Comparison of ENCODE assay signal across 14 mouse cellular contexts in genomic region chr8:127317914-127318313, GRCm38 (mm10).
"Had no signal": no experiment of that assay in that cellular context is flagged by ENCODE, and none has a peak within 500 bp of the region (broad histone marks: within the 10 kb centered on the region; RNA-seq: fewer than 3 reads in every experiment).

No protein-coding gene starts in this region.

- H3K4me1 ChIP-seq: liver, embryonic 12.5 days; midbrain, embryonic 15.5 days; stomach, embryonic 15.5 days had no signal

- H3K36me3 ChIP-seq: limb, embryonic 15.5 days; liver, embryonic 12.5 days; midbrain, embryonic 15.5 days; neural tube, embryonic 13.5 days; stomach, embryonic 15.5 days had no signal

- H3K27me3 ChIP-seq: limb, embryonic 15.5 days; liver, embryonic 12.5 days; midbrain, embryonic 15.5 days; neural tube, embryonic 13.5 days; stomach, embryonic 15.5 days had no signal

- H3K4me2 ChIP-seq: limb, embryonic 15.5 days; liver, embryonic 12.5 days; lung, embryonic 14.5 days; midbrain, embryonic 11.5 days; midbrain, embryonic 15.5 days; neural tube, embryonic 13.5 days; stomach, embryonic 15.5 days had no signal

- H3K27ac ChIP-seq: layer of hippocampus, adult 2 months; limb, embryonic 15.5 days; liver, embryonic 12.5 days; midbrain, embryonic 15.5 days; neural tube, embryonic 13.5 days; stomach, embryonic 15.5 days had no signal

- H3K9ac ChIP-seq: limb, embryonic 15.5 days; liver, embryonic 12.5 days; lung, embryonic 14.5 days; midbrain, embryonic 15.5 days; neural tube, embryonic 13.5 days; stomach, embryonic 15.5 days had no signal

- H3K4me3 ChIP-seq: layer of hippocampus, adult 2 months; limb, embryonic 15.5 days; liver, embryonic 12.5 days; megakaryocyte, embryonic 14.5 days; midbrain, embryonic 15.5 days; neural tube, embryonic 13.5 days; stomach, embryonic 15.5 days had no signal

- DNase-seq: kidney, postnatal 10 days; kidney, postnatal 4 days; lung, embryonic 14.5 days; lung, postnatal 10 days; lung, postnatal 4 days; retina, postnatal 1 day had no signal

- ATAC-seq: liver, embryonic 12.5 days; midbrain, embryonic 15.5 days had no signal

- H3K9me3 ChIP-seq: limb, embryonic 15.5 days; liver, embryonic 12.5 days; megakaryocyte, embryonic 14.5 days; midbrain, embryonic 15.5 days; neural tube, embryonic 13.5 days; stomach, embryonic 15.5 days had no signal
